Mouse (Mus musculus): ENCODE measurements at regions not wholly inside any gene's neighbourhood (a gene's known extent, or its start where the extent isn't known, plus 50 kb on each side); places are given as distances from the start of the nearest gene placed in this dataset.

DNA sequence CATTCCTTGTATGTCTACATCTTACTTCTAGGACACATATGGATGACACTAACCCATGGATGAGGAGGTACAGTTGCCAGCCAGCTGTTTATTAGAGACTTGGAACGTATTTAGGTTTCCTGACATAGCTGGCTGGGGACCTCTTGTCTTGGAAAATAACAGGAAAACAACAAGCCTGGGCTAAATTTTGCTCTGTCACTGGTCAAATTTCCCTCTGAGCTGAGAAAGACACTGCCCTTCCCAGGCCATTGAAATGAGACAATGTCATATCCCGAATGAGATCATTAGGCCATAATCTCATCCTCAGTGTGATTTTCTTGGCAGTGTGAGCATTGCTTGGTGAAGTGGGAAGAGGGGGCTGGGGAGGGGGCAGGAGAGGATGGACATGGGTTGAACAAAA lies 321.9 kb upstream of the Pard3b start:
- no peak for DNase-seq (ENCODE audit: low spot score in 2 of 2)

DNA sequence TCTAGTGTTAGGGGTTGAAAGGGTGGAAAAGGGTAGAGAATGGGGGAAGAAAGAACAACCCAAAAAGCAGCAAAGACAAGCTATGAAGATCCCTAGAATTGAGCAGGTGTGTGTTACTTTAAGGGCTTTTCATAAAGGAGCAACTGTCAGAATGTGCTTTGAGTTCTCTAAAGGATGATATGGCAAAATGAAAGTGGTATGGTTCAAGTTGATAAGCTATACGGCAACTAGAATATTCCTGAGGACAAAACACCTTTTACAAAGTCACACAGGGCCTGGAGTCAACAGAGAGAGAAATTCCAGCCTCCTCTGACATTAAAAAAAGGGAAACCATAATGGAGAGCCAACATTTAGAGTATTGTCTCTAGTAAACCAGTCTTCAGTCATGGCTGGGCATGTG lies 320.6 kb upstream of the Pard3b start:
- no peak for DNase-seq (ENCODE audit: low spot score in 2 of 2)

DNA sequence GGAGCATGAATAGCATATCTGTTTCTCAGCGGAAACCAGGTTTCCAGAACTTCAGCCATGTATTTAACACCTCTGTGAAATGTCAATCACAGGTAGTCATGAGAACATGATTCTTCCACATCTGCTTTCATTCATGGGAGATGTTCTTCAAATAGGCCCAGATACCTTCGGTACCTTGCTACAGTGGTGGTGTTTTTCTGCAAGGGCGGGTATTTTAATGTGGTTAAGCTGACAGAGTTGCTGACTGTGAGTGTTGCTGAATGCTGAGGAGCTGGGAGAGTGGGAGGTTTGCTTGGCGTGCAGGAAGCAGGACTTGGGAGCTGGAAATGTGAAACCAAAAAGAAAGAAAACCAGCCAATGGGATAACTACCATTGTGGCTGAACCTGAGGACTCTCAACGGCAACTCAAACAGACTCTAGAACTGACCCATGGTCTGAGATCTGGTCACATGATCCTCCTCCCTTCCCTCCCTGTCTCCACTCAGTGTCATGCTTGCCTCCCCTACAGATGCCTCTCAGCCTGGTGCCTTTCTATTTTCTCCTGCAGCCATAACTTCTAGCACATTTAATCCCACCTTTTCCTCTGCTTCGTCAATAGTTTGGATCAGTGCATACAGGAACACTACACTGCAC lies 317.0 kb upstream of the Pard3b start:
- no peak for DNase-seq (ENCODE audit: low spot score in 2 of 2)

DNA sequence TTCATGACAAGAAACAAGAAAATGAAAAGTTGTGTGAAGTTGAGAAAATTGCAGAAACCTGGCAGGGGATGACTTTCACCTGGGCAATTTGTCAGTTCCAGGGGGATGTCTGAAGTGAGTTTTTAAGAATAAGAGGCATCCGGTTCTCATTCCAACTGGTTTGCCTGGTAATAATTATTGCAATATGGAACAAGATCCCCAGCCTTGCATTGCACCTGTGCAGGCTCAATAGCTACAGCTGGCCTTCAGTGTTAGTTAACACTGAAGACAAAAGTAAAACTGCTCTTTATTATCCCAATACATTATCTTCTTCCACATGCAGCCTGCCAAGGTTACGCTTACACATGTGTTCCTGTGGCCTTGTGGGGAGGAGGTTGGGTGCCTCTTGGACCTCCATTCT lies 307.2 kb upstream of the Pard3b start:
- no peak for DNase-seq (ENCODE audit: low spot score in 2 of 2)

DNA sequence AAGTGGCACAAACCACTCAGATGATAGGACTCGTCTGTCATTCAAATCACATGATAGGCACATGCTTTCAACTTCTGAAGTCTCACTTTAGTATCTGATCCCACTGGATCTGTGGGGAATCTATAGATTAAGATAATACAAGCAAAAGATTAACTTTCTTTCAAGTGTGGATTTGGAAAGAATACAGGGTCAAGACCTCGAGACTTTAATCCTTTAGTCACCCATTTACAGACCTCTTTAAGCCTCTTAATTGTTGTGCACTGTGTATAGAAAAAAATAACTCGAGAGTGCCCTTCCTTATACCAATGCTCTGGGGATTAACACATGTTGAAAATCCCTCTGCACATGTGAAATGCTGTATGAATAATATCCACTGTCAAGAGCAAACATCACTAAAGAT lies 306.7 kb upstream of the Pard3b start:
- DNase-seq (ENCODE audit: low spot score in 2 of 2) = no peak

DNA sequence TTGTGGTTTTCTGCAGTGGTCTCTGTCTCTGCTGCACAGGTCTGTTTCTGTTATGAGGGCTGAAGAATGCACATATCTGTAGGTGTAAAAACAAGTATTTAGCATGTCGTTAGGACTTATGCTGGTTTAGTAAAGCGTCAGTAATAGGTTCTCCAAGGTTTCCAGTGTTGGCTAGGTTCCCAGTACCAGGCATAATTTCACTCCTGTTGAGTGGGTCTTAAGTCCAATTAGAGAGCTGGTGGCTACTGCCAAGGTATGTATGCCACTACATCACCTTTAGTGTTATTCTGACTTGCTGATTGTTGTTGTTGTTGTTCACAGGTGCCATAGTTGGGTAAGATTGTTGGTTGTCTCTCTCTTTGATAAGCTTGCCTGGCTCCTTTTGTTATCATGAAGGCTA lies 302.3 kb upstream of the Pard3b start:
- DNase-seq (ENCODE audit: low spot score in 2 of 2) = no peak

DNA sequence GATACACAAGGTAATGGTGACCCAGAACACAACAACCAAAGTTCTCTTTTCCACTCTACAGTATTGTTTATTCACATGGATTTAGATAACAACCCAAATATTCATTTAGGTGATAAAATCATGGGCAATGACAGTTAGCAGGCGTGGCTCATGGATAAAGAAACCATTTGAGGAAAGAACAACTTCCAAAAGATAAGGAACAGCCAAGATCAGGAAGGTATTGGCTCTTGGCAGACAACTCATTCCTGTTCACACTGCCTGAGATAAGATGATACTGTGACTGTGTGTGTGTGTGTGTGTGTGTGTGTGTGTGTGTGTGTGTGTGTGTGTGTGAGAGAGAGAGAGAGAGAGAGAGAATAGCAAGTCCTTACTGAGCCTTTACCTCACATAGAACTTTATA lies 285.7 kb upstream of the Pard3b start:
- no peak for DNase-seq (ENCODE audit: low spot score in 2 of 2)

DNA sequence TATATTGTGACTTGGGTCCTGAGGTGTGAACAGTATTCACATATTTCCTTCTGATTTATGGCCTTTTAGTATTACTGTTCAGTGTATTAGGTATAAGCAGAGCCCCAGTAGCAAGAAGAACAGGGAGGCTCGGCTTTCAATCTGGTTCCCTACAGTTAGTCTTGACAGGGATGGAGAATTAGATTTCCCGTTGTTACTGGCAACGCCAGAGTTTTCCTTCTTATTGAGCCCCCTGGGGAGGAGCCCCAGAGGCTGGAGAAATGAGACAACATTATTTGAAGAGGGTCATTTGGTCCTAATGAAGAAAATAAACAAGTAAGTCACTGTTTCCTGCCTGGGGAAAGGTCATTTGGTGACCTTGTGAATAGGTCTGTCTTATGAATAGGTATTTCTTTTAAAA lies 285.1 kb upstream of the Pard3b start:
- DNase-seq (ENCODE audit: low spot score in 2 of 2) = no peak

DNA sequence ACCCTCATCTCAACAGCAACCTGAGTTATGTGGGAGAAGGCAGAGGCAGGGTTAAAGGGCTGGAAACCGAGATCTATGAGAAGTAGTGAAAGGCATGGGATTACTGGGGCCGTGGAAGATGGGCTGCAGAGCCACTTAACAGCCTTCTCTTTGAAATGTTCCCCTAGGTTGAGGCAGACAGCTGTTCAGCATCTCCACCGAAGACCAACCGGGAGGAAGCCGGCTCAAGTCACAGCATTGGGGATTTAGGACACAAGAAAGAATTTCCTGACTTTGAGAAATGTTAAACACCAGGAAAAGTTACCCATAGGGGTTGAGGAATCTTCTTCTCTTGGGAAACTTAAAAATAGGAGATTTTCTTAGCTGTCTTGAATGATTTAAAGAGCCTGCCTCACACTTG lies 283.4 kb upstream of the Pard3b start:
- no peak for DNase-seq (ENCODE audit: low spot score in 2 of 2)

DNA sequence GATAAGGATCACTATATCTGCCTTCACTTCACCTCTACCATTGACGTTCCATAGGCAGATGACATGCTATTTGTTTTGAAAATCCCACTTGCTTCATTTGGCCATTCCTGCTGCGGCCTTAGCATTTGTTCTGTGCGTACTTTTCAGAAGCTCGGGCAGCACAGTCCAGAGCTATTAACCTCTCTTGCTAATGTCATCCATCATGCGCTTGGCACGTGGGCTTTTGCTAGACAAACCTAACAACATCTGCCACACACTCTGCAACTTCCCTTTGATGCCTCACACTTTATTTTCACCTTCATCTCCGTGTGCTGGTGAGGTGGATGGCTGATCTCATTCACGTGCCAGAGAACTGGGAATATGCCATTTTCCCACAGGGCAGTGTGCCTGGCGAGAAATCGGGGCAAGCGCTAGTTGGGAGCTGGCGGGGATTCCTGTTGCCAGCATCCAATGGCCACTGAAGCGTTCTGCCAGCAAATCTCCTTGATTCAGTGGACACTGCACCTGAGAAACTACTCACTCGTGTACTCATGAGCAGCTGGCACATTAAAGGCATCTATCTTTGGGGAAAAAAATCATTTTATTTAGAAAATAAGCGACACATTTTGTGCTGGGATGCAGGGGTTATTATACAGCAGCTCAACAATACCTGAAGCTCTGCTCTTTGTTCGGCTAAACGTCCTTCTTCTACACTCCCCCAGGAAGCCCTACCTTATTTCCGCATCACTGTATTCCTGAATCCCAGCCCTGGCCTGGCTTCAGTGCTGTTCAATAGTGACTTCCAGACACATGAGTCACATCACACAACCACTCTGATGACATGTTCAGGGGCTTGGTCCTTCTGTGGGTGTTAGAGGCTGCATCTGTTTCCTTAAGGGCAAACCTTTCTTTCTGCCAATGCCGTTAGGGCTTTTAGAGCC lies 279.4 kb upstream of the Pard3b start:
- no peak for DNase-seq (ENCODE audit: low spot score in 2 of 2)

DNA sequence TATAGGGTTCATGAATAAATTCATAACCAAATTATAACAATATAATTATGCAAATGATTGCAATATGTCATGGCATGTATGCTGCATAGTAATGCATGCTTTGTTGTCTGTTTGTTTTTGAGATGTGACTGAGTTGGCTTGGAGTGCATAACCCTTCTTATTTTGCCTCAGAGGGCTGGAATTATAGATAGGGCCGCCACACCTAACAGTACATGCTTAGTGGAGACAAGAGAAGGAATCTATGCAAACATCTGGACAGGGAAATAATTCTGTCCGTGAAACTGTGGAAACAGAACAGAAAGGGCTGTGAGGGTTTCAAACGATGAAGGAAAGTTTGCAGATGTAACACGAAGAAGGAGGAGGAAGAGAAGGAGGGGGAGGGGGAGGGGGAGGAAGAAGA lies 266.0 kb upstream of the Pard3b start:
- DNase-seq (ENCODE audit: low spot score in 2 of 2) = no peak

DNA sequence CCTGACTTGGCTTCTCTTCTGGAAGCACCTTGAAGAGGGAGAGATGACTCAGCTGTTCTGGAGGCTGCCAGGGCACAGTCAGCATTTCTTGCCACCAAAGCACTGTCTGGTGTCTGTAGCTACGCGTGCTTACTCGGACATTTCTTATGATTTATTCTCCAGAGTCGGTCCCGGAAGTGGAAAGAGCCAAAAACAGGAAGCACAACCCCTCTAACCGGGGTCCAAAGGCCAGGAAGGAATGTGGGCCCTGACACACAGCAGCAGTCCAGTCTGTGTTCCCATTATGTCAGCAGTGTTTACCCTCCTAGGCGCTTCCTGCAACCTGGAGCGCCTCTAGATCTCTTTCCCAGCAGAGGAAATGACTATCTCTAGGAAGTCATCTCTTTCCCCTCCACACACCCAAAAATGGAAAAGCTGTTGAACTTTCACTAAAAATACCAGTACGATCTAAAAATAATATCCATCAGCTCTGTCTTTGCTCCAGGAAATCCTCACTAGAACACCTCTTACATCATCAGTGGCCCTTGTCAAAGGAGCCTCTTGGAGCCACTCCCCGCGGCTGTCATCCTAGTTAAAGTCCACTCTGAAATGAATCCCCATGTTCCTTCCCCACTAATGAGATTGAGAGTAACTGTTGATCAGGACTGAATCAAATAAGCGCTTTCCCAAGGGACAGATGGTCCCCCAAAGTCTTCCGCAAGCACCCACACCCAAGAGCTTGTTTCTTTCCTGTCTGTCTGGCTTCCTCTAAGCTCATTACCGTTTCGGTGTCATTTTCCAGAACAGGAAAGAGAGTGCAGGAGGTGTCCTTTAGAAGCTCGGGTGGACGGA lies 264.7 kb upstream of the Pard3b start:
- DNase-seq (ENCODE audit: low spot score in 2 of 2) = no peak

DNA sequence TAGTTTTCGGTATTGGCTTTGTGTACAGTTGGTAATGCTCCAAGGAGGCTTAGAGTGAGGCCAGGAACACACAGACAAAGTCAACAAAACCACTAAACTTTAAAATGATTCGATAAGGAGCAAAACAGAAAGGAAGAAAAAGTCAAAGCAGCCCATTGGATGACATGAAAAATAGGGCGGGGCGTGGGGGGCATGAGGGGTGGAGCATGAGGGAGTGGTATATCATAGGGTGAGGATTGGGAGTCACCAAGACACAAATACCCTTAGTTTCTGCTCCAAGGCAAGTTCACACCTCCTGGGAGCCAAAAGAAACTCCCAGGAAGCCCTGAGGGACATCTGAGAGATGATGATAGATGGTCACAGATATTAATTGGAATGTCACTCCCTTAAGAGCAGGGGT lies 262.2 kb upstream of the Pard3b start:
- no peak for DNase-seq (ENCODE audit: low spot score in 2 of 2)

DNA sequence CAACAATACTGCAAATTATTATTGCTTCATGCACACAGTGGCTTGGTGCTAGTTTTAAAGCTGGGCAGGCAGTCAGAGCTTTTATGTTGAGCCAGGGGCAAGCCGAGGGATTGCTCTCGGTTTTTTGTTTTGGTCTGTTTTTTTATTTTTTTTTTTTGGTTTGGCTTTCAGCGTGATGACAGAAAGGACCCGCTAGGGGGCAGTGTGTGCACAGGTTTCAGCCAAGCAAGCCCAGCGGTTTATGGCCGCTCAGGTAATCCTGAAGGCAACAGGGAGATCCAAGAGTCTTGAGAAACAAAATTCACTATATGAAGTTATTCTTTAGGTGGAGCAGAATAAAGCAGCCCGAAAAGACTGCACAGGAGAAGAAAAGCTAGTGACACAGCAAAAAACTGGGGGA lies 261.6 kb upstream of the Pard3b start:
- peak; percentile 7 to 39 for DNase-seq (ENCODE audit: low spot score in 2 of 2)

DNA sequence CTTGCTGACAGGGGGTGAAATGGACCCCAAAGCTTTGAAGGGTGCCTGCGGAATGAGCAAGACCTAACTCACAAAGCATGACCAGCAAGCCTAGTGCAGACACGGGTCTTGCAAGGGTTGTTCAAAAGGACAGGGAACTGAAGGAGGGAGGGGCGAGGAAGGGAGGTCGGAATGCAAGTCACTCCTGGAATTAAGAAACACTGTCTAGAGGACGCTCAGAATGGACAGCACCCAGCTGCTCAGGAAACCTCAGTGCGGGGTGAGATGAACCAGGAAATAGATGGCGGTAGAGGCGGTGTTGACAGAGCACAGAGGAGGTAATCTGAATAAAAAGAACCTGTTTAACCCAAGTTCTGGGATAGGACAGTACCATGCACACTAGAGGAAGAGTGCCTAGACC lies 260.4 kb upstream of the Pard3b start:
- DNase-seq (ENCODE audit: low spot score in 2 of 2) = no peak

DNA sequence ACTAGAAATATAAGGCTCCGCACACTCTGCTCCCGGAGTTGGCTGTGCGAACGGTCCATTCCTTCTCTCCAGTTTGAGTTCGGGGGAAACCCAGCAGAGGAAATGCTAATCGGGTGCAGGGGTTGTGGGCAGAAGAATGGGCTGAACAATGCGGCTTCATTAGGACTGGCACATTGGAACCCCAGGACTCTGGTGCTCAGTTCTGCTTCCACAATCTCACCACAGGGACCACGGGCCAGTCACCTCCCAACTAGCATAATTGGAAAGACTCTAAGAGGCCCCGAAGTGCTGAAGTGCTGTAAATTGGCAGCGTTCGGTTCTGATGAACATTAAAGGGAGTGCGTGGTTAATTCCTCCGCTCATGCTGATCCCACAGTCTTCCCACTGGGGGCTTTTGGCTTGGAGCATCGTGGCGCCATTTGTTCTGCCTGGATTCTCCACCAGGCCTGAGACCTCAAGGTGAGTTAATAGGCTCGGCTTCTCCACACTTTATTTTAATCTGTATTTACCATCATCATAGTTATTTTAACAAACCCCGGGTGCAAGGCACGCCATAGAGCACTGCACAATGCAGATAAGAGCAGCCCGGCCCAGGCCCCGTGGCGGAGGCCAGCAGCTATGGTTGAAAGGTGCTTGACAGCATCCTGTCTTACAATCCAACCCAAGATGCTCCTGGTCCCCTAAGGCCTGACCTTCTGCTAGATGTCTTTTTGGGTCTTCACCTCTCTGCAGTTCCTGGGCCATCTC lies 258.7 kb upstream of the Pard3b start:
- no peak for DNase-seq (ENCODE audit: low spot score in 2 of 2)

DNA sequence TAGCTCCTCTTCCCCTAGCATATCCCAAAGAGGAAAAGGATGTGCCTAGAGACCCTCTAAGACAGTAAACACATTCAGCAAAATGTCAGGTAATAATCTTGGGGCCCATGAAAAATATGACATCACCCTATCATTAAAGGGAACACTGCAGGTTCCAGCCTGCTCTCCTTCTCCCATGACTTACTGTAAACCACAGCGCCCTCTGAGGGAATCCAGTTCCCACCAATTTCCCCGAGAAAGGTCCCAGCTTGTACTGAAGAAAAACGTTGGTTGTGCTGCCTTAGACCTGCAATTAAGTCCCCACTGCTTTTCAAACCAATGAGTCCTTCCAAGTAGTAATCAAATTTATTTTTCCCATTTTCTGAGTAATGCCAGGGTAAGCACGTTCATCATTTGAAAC lies 251.0 kb upstream of the Pard3b start:
- DNase-seq (ENCODE audit: low spot score in 2 of 2) = no peak

DNA sequence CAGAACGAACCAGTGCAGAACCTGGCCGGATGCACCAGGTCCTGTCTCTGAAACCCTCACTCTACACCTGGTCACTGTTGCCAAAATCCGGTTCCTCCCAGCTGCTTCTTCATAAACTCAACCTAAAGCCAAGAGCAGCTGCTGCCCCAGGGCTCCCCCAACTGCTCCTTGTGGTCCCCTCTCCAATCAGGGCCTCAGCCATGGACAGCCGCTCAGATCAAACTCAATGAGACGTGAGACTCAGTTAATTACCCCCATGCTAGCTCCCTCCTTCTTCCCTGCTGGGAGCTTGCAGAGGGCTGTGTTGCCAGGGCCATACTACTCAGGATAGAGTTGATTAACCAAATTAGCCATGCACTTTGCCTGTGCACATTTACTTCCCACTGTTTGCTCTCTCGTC lies 240.8 kb upstream of the Pard3b start:
- no peak for DNase-seq (ENCODE audit: low spot score in 2 of 2)

DNA sequence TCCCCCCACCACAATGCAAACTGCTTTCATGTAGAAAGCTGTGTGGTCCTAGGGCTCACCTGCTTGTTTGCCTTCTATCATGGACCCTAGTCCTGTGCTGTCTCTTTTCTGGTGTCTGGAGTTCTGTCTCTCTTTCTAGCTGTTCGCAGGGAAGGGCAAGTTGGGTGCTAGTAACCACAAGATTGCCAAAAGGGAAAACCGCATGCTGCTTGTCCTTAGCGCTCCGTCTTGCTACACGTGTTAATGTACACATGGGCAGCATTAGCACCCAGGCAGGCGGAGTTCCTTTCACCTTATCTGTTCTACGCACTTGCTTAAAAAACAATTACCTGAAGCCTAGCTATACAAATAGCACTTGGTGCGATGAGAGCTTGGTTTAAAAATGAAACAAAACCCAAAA lies 236.3 kb upstream of the Pard3b start:
- no peak for DNase-seq (ENCODE audit: low spot score in 2 of 2)

DNA sequence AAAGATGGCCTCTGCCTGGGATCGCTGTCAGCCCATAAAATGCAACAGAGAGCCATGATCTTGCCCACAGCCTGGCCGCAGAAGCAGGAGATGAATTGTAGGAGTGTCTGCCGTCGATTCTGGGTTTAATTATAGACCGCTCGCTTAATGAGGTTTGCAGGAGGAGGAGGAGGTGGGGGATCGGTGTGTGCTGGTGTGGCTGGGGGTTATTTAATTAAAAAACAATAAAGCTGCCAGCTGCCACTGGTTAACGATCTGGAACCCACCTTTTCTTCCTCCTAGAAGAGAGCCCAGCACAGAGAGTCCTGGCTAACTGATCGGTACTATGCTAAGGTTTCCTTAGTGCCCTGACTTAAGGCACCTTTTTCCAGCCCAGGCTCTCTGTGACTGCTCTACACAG lies 231.4 kb upstream of the Pard3b start:
- DNase-seq (ENCODE audit: low spot score in 2 of 2) = no peak

DNA sequence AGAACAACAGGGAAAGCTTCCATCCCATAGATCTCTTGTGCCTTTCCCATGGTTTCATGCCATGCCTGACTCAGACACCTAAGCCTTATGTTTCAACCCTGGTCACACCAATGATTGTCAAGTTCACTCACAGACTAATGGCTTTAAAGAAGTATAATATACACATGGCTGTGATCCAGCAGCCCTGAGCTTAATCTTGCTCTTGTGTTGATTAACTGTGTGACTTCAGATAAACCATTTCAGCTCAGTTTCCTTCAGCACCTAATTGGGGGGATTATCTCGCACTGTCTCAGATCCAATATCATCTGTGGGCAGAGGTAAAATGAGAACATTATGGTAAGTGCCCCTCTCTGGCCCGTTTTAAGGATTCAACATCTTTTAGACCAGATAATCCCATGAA lies 223.9 kb upstream of the Pard3b start:
- no peak for DNase-seq (ENCODE audit: low spot score in 2 of 2)

Data from natural killer cell, adult 2 months (primary cell).